Mouse (Mus musculus) embryo, embryonic 10 days (tissue): ENCODE results near the gene Muc5ac.
"Not testable (repeated sequence)": the region's sequence is repeated elsewhere in the genome, so short reads cannot be mapped to it uniquely, and the experiment has no call there.

Experiments
- DNase-seq: peaks from one replicate; pipeline ENCODE4 v3.0.0-alpha.2; 2015; ENCODE audit warnings: low spot score

Gene Muc5ac

DNA sequence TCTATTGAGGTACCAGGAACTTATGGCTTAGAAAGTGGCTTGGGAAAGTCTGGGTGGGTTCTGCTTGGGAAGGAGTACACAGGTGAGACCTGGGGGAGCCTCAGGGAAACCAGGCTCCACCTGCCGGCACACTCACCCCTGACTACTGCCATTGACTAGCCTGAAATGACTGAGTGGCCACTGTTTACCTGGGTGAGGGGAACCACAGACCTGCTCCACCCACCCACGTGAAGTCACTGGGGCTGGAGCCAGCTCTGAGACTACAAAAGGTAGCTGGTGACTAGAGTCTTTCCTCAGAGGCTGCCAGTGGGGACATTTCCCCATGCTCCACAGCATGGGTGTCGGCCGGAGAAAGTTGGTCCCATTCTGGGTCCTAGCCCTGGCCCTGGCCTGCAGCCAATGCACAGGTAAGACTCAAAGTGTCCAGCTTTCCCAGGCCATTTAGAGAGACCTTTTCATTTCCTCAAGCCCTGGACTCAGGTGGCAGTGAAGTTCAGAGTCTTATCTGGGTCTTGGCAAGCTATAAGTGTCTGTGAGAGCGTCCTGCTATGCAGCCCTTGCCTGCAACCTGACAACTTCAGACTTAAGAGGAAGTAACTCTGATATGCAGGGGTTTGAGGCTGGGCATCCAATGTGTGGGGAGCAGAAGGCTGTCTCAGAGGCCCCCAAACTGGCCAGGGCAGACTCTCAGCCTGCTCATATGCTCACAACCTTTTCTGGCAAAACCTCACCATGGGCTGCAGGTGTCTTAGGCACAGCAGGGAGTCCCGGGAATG is at the start of gene Muc5ac:
Gene Muc5ac, plus strand, starts transcription at position 296 of the 776 bp plus-strand sequence.
- DNase-seq, result no peak

DNA sequence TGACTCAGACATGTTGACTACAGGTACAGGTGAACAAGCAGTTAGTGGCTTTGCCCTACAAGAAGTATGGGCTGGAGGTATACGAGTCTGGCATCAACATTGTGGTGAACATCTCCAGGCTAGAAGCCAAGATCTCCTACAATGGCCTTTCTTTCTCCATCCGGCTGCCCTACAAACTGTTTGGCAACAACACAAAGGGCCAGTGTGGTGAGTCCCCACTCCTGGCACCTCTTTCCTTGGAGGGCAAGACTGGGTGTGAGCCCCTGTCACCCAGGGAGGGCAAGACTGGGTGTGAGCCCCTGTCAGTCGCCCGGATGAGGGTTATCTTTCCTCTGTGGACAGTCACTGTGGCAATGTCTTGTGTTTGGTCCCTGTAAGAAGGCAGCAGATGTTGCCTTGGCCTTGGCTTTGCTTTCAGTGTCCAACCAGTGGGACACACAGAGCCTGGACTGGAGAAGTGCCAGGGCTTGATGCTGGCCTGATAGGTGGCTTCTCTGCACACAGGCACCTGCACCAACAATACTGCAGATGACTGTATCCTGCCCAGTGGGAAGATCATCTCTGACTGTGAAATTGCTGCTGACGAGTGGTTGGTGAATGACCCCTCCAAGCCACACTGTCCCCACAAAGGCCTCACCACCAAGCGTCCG is 41.2 kb upstream of the Muc5ac start:
- DNase-seq, result no peak

DNA sequence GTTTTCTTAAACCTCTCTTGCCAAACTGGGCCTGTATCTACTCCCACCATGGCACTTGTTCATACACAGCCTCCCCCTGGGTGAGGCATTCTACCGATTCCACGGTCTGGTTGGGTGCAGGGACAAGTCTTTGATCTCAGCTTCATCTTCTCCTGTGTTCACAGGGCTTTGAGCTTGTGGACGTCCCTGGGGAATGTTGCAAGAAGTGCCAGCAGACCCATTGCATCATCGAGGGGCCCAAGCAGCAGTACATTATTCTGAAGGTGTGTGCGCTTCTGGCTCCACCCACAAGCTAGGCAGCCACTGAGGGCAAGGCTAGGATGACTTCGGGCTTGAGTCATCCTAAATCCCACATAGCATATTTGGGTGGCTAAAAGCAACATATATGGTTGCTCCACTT is 36.3 kb upstream of the Muc5ac start:
- DNase-seq, result no peak

DNA sequence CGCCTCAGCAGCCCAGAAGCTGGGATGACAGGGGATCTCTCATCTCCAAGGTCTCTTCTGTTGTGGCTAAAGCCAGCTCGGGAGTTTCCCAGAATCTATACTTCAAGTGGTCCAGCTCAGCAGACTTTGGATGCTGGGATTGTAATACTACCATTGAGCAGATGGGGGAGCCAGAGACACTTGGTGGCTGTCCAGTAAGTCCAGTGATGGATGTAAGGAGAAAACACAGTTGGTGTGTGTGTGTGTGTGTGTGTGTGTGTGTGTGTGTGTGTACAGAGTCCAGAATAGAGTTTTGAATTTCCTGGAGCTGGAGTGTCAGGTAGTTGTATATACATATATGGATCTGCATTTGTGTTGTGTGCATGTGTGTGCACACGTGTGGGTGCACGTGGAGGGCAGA is 32.9 kb upstream of the Muc5ac start:
- peak; percentile 84 for DNase-seq

DNA sequence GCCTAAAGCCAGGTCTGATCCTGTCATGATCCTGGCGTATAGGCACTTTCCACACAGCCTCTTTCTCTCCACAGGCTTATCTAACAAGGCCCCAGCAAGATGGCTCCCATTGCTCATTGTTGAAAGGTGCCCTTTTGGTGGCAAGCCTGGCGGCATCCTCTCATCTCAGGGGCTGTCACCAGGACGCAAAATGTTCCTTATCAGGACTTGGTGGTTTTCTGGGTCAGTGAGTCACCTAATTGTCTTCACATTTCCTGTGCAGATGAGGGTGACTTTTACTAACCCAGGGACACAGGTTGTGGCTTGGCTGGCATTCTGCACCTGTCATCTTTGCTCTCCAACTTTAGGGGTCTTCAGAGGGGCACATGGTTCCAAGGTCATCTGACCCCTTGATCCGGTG is 30.5 kb upstream of the Muc5ac start:
- no peak for DNase-seq

DNA sequence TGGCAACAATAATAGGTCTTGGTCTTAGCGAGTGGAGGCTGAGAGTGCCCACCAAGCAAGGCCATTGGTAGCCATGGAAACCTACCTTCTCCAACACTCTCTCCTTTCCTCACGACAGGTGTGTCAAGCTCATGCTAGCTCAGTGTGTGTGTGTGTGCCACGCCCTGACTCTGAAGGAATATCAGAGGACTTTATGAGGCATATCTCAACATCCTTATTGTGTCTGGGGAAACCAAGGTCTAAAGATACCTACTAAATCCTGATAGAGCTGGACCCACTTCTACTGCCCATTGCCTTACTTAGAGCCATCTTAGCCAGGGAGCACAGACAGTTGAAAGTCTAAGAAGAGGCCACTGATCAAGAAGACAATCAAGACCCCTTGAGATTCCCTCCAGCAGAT is 18.3 kb upstream of the Muc5ac start:
- DNase-seq, result no peak

DNA sequence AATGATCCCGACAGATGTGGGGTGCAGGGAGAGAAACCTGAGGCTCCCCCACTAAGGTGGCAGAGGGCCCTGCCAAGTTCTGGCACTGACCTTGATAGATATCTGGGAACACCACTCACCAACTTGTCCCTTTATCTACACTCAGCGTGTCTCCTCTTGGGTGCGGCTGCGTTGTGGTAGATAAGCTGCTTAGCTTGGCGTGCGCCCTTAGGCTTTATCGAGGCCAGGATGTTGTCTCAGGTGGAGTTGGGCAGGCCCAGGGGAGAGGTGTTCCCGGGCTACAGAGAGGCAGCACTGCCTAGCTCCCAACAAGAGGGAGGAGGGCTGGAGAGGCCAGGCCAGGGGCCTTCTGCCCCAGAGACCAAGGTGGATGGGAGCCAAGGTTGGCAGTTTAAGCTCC is 17.8 kb upstream of the Muc5ac start:
- no peak for DNase-seq

DNA sequence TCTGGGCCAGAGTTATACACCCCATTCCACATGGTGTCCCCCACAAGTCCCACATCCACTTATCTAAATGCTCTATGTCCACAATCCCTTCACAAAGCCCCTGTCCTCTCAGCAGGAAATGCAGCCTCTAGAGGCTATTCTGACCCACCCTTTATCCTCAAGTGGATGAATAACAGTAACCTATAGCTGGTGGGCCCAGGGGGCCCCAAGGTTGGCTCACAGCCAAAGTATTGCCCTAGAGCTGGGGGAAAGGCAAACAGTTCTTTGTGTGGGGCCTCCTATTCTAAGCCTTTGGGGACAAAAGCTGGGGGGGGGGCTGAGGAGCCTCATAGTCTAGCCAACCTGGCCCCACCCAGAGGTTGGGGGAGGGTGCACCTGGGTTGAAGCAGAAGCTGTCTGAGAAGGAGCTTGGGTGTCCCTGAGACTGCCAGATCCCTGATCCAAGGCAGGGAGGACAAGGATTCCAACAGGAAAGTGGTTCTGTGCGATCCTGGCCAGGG is 16.7 kb upstream of the Muc5ac start:
- no peak for DNase-seq

DNA sequence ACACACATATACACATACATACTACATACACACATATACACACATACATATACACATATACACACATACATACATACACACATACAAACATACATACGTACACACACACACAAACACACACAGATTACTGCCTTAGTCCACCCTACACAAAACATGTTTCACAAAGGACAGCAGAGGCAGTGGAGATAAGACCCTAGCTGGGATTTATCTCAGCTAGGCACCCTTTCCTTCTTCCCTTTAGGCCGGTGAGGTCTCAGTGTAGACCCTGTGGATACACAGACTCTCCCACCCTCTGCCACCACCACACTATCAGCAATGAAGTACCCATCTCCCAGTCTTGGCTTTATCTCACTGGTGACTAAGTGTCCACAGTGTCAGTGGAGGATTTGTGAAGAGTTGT is 13.9 kb upstream of the Muc5ac start:
- DNase-seq, result no peak

DNA sequence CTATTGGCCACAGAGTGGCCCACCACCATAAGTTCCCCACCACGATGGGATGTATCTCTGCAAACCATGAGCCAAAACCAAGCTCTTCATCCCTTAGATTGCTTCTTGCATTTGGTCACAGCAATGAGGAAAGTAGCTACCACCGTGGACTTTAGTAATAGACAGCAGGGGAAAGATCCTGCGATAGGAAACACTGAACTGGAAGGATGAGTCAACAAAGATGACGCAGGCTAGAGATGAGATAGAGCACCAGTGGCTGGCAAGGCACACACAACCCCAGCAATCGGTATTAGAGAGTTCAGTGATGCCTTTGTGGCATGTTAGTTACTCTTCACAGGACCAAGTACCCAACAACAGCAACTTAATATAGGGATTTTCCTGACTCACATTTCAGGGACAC is 12.6 kb upstream of the Muc5ac start:
- no peak for DNase-seq

DNA sequence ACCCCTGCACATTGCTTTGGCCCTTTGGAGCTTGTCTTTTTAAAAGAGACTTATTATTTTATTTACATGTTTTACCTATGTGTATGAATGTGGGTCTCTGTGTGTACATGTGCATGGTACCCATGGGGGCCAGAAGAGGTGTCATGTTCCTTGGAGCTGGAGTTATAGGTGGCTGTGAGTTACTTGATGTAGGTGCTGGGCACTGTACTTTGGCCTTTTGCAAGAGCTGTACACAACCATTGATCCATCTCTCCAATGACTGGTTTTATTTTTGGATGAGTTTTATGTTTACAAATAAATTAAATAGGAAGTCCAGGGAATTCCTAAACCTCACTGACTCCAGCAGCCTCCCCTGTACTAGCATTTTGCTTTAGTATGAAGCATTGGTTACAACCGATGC is 5.5 kb downstream of the Muc5ac start:
- DNase-seq, result no peak

DNA sequence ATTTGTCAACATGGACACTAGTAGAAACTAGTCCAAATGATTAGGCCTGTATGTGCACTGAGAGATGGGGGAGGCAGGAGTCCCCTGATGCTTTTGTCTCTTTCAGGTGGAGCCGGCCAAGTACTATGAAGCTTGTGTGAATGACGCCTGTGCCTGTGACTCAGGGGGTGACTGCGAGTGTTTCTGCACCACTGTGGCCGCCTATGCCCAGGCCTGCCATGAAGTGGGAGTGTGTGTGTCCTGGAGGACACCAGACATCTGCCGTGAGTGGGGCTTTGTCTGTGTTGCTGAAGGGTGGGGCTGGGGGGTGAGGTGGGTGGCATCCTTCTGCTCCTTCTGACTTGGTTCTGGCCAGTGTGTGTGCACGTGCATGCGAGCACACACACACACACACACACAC is 14.4 kb downstream of the Muc5ac start:
- DNase-seq, result no peak

DNA sequence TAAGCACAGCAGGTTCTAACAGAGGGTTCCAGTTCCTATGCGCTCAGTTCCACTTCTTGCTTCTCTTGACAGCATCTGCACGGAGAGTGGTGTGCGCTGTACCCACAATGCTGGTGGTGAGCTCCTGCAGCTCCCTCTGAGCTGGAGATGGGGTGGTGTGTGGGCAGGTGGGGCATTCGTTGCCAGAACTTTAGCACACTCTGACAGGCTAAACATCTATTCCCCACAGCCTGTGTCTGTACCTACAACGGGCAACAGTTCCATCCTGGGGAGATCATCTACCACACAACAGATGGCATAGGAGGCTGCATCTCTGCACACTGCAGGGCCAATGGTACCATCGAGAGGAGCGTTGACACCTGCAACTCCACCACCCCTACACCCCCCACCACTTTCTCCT is 16.6 kb downstream of the Muc5ac start:
- no peak for DNase-seq

DNA sequence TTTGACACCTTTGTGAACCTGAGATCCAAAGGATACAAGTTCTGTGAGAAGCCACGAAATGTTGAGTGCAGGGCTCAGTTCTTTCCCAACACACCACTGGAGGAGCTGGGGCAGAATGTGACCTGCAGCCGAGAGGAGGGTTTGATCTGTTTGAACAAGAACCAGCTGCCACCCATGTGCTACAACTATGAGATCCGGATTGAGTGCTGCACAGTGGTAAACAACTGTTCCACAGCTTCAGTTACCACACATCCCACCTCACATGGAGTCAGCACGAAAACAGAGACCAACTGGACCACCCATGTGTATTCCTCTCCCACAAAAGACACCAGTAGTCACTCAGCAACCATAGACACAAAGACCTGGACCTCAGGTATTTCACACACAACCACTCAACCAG is 19.1 kb downstream of the Muc5ac start:
- DNase-seq, result not testable (repeated sequence)

DNA sequence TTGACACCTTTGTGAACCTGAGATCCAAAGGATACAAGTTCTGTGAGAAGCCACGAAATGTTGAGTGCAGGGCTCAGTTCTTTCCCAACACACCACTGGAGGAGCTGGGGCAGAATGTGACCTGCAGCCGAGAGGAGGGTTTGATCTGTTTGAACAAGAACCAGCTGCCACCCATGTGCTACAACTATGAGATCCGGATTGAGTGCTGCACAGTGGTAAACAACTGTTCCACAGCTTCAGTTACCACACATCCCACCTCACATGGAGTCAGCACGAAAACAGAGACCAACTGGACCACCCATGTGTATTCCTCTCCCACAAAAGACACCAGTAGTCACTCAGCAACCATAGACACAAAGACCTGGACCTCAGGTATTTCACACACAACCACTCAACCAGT is 21.2 kb downstream of the Muc5ac start:
- not testable (repeated sequence) for DNase-seq

DNA sequence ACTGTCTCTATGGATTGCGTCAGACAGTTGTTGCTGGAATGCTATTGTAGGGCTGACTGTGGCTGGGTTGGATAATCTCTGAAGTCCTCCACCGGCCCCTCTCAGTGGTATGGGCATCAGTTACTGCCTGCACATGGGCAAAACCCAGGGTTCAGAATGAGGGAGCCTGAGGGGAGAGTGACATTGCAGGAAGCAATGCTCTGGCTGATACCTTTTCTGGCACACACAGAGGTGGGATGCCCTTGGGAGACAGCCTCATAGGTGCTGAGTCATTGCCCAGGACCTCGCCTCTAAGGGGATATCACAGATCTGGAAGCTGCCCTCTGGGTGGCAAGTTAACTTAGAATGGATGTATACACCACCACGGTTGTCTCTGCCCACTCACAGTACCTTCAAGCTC is 24.5 kb downstream of the Muc5ac start:
- DNase-seq, result no peak

DNA sequence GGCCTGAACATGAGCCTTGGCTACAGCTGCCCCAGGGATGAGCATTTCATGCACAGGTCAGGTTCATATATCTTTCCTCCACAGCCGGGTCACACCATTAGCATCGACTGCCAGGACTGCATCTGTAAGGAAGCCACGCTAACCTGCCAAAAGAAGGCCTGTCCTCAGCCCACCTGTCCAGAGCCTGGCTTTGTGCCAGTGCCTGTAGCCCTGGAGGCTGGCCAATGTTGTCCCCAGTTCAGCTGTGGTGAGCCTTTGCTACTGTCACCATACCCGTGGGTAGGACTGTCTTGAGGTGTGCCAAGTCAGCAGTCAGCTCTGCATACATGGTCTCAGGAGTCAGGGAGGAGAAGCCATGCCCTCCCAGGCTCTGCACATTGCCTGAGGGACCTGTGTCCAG is 26.6 kb downstream of the Muc5ac start:
- no peak for DNase-seq

DNA sequence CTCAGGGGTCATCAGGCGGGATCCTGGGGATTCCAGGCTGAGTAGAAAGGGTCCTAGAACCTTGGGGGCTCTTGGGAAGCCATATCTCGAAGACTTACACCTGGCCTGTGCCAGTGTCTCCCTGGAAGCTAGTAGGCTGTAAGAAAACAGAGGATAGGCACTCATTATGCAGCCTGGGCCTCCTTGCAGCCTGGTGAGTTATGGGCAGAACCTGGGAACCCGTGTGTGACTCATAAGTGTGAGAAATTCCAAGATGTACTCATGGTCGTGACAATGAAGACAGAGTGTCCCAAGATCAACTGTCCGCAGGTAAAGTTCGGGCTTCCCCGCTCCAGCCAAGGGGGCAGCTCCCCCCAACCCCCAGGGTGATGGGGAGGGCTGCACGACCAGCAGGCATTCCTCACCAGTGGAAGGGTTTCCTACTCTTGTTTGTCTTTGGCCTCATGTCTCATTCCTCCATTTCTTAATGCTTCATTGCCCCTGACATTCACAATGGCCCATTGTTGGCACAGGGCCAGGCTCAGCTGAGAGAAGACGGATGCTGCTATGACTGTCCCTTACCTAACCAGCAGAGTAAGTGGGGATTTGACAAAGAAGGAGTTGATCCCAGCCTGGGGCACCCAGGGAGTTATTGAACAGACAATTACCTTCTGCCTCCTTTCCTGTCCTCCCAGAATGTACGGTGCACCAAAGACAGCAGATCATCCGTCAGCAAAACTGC is 28.7 kb downstream of the Muc5ac start:
- DNase-seq, result peak; percentile 35

DNA sequence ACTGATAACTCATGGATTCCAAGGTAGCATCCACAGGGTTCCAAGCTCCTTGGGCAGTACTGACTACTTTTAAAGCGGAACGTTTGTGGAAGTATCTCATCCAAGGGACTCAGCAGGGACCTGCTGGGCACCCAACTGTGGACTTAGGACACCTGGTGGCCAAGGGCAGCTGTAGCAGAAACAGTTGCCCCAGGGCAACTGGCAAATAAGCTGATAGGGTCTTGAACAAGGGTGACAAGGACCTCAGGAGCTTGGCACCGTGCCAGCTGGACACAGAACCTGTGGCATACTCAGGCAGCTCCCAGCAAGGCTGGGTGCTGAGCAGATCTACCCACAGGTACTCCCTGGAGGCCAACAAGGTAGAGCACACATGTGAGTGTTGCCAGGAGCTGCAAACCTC is 29.5 kb downstream of the Muc5ac start:
- DNase-seq, result no peak

DNA sequence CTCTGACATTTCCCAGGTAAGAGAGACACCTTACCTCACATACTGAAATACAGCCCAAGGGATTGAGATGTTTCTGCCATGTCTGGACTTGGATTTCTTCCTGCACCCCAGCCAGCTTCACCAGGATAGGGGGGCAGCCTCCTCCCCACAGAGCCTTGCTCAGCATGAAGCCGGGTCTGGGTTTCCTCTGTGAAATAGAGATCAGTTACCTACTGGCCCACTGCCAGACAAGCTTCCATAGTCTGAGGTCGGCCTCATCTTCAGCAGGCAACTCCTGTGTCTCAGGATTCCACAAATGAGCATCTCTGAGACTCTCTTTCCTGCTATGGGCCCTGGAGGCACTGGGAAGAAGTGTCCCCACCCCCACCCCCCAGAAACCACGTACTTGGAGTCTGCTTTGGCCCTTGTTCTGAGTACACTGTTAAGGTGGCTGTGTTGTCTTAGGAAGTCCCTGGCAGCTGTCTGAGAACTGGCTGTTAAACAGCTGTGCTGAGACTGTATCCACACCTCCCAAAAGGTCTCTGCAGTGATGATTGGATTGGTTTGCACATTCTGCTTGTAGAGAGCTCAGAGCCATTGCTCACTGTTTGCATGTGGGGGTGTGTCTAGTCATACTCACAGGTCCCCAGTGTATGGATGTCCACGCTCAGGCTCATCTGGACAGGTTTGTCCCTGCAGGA is 34.0 kb downstream of the Muc5ac start:
- DNase-seq, result no peak

DNA sequence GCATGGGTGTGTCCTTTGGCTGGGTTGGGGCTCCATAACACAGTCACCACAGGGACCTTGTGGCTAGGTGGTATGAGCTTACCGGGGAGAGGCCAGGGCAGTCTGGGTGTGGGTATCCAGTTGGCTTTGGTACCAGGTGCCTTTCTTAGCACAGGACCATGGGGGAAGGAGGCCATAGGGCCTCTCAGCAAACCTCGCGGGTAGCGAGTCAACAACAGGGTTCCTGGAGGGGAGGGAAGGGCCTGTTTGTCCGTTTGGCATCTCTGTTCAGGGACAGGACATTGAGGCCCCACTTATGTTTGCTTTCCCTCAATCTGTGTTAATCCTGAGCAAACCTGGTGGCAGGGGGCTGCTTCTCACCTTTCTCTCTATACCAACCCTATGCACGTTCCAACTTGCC is 34.9 kb downstream of the Muc5ac start:
- no peak for DNase-seq

DNA sequence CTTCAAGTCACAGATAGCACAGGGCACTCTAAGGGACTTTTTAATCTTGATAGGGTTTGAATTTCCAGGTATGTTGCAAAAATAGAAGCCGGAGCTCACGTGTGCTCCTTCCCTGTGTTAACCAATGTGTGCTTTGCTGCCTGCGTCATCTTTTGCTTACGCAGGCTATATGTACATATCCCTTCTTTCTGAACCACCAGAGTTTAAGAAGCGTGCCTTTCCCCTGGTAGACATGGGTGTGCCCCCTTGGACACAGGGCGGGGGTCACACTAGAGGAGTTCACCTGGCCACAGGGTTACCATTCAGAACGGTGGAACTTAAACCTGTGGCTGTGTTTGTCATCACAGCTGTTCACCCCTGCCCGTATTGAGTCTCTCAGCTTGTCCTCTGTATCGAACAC is 35.6 kb downstream of the Muc5ac start:
- DNase-seq, result no peak

DNA sequence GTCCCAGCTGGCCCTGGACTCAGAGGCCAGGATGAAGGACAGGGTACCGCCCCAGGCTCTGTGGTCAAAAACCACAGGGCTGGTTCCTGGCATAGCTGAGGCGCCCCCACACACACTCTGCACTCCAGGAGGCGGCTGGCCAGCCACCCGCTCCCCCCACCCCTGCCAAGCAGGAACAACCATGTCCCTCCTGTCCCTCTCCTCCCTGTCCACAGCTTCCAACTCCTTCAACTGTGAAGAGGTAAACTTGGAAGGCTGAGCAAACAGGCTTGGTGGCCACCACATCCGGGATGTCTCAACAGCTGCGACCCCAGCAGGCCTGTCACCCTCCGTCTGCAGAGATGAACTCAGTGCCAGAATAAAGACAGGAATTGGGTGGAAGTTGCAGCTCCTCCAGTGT is 47.2 kb downstream of the Muc5ac start:
- no peak for DNase-seq
